Mouse (Mus musculus) gastrocnemius, postnatal 14 days (tissue): ENCODE data around the gene Daam2. TPM values are rescaled to one million over a fixed set of nuclear protein-coding genes. Genes with fewer than 3 reads are reported as not detected.
A peak's percentile ranks its signal among the peaks of the same experiment; 100 is the strongest.

Experiments used
- DNase-seq: peaks from one replicate; pipeline ENCODE4 v3.0.0; 2021; ENCODE audit warnings: mixed read lengths
- intact Hi-C: fragments of 180-260 bp; cut with DNase I; formaldehyde crosslinking; loops from one replicate; pipeline ENCODE4 v1.15.1; 2025; ENCODE audit warnings: low total_unique reads
- long read RNA-seq, 2 experiments: library from polyadenylated mRNA; stranded (forward); transcript quantifications; one replicate each; pipeline ENCODE4 v2.0.0; 2021
- total RNA-seq, 2 experiments: library from RNA; stranded (reverse); gene quantifications; 2 replicates each; pipeline ENCODE4 v1.2.3; 2021

Gene Daam2
- total RNA-seq: 1 to 10 TPM; 9.2 to 9.7 TPM
- long read RNA-seq, experiment 1, partial matches to known transcripts: 1 of 9 reads
- long read RNA-seq, experiment 1, other reads (novel, unspliced or antisense): 8 of 9 reads
- long read RNA-seq, experiment 2, partial matches to known transcripts: 0 of 3 reads
- long read RNA-seq, experiment 2, other reads (novel, unspliced or antisense): 3 of 3 reads

GRCm38 (mm10) chr17:49563830-49564470 is at the start of gene Daam2:
Gene Daam2 (minus strand): TSS chr17:49564343.
- intact Hi-C loops: no loop called here

GRCm38 (mm10) chr17:49610296-49610695 is 46.2 kb upstream of the Daam2 start:
- intact Hi-C loops: no loop called here

More at GRCm38 (mm10) chr17:49563830-49564470, at the start of gene Daam2:
- peak; percentile 86 for DNase-seq

GRCm38 (mm10) chr17:49607351-49608027 is 43.3 kb upstream of the Daam2 start:
- intact Hi-C loops: no loop called here
- DNase-seq: no peak

More at GRCm38 (mm10) chr17:49610296-49610695, 46.2 kb upstream of the Daam2 start:
- no peak for DNase-seq

GRCm38 (mm10) chr17:49605397-49605796 is 41.3 kb upstream of the Daam2 start:
- no peak for DNase-seq
- intact Hi-C loops: no loop called here

DNA sequence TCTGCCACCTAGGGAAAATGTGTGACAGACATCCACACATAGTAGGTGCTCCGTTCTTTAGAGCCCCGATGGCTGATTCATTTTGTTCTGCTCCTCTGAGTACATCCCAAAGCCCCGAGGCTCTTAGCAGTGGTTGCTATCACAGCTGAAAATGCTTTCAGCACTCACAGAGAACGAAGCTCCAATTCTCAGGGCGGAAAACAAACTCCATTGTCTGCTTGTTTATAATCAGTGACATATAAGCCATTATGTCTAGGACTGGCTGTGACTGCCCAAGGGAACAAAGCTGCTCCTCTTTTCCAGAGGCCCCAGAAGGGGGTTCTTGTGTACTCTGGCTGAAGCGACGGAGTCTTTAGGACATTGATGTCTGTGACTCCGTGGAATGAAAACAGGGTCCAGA is 25.9 kb upstream of the Daam2 start:
- no peak for DNase-seq

DNA sequence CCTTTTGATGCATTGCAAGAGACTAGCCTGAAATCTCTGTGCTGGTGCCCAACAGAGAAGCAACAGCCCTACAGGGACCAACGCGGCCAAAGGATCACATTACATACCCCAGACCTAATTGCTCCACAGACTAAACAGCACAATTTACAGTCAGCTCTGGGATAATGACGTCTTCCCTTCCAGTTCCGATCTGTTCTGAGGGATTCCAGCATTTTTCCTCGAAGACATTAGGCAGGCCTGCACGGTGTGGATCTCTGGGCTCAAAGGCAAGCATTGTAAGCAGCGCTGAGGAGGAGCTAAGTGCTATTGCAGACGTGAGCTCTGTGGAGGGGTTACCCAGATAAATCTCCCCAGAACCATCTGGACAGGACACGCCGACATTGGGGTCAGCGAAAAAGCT is 18.3 kb upstream of the Daam2 start:
- DNase-seq: no peak
- intact Hi-C loops: no loop called here

More for the DNA sequence above, 25.9 kb upstream of the Daam2 start:
- intact Hi-C loops: no loop called here

DNA sequence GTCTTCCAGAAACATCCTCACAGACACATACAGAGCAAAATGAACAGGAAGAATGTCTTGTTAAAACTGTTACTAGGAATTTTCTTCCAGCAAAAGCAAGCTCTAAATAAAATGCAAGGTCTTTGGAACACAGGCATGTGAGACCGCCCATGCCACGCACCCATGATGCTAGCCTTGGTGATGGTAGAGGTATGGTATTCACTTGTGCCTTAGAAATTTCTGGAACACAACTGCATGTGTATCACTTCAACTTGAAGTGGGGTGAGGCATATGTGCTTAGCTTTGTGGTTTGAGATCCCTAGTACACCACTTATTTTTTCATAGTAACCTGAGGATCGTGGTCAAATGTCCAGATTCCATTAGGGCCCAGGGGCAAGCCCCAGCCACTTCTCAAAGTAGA is 13.2 kb upstream of the Daam2 start:
- DNase-seq: no peak
- intact Hi-C loops: no loop called here

- no peak for DNase-seq
- intact Hi-C loops: no loop called here
Measured at GRCm38 (mm10) chr17:49568717-49569116, 4.6 kb upstream of the Daam2 start.

DNA sequence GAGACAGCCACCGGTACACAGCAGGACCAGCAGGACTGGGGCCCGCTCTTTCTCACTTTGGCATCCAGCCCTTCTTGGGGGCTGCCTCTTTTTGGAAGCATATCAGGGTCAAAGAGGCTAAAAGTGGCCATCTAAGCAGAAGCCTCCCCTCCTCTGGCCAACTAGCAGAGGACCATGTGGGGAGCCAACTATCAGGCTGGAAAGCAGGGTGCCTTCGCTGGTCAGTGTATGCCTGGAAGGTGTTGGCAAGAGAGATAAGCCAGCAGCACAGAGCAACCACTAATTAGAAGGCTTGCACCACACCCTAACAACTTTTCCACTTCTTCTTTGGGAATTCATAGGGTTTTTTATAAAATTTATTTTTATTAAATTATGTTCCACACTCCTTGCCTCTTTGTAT is 346 bp upstream of the Daam2 start:
- DNase-seq: no peak
- intact Hi-C loops: no loop called here

DNA sequence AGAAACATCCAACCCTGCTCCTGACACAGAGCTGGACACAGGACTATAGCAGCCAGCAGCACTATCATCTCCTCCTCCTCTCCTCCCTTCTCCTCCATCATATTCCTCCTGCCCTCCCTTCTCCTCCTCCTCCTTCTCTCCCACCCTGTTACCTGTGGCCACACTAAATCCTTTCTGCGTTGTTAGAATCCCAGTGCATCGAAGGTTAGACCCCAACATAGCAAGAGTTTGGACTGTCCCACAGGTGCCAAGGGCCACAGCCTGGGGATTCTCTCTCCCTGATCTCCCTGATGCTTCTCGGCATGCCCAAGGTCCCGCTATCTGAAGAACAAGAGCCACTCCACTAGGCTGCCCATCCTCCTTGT is 745 bp downstream of the Daam2 start:
- no peak for DNase-seq
- intact Hi-C loops: no loop called here

DNA sequence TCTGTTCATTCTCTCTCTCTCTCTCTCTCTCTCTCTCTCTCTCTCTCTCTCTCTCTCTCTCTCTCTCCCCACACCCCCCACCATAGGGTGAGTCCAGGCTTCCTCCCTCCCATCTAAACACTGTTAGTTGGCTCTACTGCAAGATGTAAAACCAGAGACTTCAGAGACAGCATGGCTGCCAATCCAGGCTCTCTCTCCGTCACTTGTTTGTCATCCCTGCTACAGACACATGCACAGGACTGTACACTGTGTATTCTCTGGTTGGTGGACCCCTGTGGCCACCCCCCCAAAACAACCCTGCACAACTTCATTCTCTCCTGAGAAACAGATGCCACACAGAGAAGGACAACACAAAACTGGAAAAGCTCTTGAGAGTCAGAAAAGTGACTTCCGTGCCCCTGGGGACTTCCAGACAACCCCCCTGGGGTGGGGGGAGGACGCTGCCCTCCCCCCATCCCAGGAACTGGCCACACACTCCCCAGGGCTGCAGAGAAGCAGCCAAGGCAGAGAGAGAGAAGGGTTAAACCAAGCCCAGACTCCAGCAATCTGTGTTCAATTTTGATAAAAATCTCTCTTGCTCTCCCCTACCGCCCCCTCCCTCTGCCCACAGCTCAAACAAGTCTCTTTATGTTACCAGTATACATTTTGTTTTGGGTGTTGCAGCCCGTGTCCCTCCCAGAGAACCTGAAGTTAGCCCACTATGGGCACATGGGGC is 1.3 kb downstream of the Daam2 start:
- intact Hi-C loops: no loop called here
- DNase-seq: no peak

GRCm38 (mm10) chr17:49561985-49562384 is 2.2 kb downstream of the Daam2 start:
- intact Hi-C loops: no loop called here
- DNase-seq: no peak

GRCm38 (mm10) chr17:49559786-49560289 is 4.3 kb downstream of the Daam2 start:
- intact Hi-C loops: no loop called here
- no peak for DNase-seq

DNA sequence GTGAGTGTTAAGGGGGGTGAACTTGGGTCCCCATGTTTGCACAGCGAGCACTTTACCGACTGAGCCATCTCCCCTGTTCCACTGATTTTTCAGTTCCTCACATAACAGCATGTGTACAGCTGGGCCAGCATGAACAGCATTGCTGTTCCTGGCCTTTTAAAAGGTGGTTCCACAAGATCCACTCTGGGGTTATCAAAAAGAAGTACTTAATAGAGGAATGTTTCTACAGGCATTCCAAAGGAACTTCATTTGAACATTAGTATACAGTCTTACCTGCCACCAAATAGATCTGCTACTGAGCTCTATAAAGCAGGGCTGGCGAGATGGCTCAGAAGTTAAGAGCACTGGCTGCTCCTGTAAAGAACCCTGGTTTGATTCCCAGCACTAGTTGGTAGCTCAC is 8.0 kb downstream of the Daam2 start:
- DNase-seq: no peak
- intact Hi-C loops: no loop called here

- DNase-seq: no peak
- intact Hi-C loops: no loop called here
Measured at GRCm38 (mm10) chr17:49551991-49552390, 12.2 kb downstream of the Daam2 start.

DNA sequence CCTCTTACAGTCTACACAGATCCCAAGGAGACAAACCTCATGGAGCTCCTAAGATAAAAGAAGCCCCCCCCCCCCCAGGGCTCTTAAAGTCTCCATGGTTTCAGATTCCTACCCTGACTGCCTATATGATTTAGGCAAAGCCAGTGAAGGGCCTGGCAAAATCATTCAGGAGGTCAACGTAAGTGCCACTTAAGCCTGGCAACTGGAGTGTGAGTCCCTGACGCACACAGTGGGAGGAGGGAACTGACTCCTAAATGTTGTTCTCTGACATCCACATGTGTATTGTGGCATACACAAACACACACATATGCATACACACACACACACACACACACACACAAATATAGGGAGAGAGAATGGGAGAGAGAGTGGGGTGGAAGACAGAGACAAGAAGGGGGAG is 12.7 kb downstream of the Daam2 start:
- no peak for DNase-seq
- intact Hi-C loops: no loop called here

DNA sequence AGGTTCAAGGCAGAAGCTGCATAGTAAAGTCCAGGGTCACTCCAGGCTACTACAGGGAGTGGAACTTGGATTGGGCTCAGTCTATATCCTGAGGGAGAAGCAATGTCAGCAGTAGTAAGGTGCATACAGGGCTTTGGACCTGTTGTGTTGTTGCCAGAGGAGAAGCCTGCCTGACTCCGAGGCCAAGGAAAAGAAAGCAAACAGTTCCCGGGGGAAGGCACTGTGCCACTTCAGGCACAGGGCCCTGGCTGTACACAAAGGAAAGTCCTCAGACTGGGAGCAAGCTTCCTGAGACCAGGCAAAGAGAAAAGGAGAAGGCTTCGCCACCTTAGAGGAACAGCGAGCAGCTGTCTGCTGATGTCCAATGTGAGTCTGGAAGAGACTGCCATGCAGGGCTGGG is 18.1 kb downstream of the Daam2 start:
- DNase-seq: no peak
- intact Hi-C loops: no loop called here

- intact Hi-C loops: no loop called here
- DNase-seq: no peak
Measured at GRCm38 (mm10) chr17:49545424-49545823, 18.7 kb downstream of the Daam2 start.

DNA sequence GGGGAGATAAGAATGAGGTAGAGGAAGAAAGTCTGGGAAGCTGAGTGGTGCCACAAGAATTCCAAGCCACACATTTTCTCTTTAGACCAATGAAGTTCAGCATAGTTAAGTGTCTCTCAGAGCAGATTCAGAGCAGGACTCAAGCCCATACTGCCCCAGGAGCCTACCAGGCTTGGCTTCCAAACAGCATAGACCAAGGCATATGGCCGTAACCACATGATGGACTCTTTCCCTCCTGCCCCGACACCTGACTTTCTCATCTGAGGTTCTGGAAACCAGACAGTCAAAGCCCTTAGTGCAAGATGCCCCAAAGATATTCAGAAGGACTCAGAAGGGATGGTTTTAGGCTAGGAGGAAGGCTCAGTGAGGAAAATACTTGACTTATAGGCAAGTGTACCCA is 19.6 kb downstream of the Daam2 start:
- no peak for DNase-seq
- intact Hi-C loops: no loop called here

DNA sequence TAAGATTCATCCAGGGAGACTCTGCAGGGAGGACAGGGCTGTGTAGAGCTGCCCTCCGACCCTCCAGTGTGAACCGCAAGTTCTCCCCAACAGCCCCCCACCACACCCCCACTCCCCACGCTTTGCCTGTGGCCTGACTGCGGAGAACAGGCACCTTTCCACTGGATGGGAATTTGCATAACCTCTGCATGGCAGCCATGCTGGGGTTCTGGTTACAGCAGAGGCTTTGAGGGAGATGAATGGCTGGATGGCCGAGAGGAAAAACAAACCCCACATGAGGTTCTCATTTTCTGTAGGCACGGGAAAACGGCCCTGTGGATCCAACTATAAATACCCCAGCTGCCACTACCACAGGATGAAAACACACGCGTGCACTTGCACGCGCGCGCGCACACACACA is 23.4 kb downstream of the Daam2 start:
- intact Hi-C loops: no loop called here
- DNase-seq: no peak
